Mouse (Mus musculus) lung, adult 18-20 months (tissue): ENCODE data around the gene Lrmda.

Experiments used
- DNase-seq, 2 experiments: peaks; one replicate each; pipeline ENCODE4 v3.0.0; 2022; ENCODE audit warnings: mixed read lengths in 2 of 2

Lrmda gene

DNA sequence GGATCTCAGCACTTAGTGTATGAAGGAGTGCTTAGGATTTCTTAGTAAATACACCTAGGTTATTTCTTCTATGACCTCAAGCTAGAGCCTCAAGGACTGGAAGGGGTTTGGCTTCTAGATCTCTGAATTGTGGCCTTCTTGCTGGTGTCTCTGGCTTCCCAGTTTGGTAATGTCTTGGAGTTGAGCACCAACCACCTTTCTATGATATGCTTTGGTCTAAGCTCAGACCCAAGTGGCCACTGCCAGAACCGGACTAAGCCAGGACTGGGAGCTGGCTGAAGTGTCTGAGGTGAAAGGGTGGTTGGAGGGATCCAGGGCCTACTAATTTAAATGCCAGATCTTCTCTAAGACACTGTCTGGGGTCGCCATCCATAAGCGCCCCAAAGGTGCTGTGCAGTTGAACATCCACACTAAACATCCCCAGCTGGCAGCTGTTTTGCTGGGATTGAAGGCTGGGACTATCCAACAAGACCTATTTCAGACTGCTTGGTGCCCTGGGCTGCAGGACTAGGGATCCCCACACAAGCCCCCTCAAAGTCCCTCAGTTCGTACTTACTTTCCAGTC, 27.1 kb upstream of the Lrmda start:
- DNase-seq = no peak

DNA sequence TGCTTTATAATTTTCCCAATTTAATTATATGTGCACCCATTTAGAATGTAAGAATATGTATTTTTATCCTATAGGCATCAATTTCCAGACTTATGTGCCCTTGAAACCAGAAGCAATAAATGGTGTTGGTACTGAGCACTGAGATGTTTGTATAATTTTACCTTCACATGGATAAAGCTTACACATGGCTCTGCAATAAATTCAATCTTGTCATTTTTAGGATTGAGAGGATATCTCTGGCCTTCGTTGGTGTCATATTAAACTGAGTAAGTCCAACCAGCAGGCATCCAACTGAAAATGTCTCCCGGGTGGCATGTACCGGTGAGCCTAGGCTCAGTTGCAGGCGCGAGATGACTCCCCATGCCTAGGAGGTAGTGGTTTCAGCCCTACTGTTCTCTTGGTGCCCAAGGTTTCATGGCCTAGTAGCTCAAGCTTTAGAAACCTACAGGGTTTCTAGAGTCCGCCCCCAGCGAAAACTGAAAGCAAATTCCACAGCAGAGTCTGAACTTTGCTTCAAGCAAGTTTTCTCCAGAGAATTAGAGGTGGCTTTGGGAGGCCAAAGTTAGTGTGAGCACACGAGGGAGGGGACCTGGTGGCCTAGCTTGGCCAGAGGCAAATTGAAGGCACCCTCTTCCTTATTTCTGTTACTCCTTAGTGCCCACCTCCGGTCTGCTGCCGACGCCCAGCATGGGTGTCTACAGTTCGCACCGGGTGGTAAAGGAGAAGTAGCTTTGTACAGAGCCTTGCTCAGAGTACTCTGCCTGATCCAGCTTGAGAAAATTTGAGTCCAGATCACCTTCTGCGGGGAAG, 26.1 kb upstream of the Lrmda start:
- DNase-seq = peak; percentile 46 to 55

DNA sequence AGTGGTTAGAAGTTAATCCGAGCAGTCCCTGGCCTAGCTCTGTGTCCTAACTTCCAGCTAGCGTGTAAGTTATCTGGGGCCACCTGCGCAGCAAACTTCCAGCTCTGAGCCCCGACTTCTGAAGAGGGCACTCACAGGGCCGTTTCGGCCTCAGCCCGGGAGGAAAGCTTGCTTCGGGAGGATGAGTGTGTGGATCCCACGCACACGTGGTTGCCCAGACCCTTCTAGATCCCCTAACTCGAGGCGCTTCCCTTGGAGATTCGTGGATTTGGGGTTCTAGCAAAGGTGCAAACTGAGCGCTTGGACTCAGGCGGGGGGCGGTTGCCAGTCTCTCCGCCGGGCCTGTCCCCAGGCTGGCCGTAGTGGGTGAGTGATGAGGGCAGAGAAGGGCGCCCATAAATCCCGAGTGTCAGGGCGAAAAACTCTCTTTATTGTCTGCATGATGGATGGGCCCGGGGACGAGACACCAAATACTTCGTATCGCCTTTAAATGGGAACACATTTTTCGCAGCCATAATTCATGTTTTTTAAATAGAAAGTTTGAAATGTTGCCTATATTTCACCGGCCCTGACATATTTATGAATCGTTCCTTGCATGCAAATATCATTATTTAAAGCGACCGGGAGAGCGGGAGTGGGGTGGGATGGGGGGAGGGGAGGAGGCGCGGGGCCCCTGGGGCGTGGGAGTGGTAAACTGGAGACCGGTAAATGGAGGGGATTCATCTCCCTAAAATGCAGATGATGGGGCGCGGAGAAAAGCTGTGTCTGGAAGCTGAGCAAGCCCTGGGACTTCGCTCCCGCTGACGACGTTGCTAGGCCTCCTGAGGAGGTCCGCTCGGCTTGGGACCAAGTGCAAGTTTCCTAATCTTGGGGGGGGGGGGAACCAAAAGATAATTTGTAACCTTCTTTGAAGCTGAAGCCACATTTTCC, 25.2 kb upstream of the Lrmda start:
- peak in 1 of 2 experiments; percentile 33 for DNase-seq

DNA sequence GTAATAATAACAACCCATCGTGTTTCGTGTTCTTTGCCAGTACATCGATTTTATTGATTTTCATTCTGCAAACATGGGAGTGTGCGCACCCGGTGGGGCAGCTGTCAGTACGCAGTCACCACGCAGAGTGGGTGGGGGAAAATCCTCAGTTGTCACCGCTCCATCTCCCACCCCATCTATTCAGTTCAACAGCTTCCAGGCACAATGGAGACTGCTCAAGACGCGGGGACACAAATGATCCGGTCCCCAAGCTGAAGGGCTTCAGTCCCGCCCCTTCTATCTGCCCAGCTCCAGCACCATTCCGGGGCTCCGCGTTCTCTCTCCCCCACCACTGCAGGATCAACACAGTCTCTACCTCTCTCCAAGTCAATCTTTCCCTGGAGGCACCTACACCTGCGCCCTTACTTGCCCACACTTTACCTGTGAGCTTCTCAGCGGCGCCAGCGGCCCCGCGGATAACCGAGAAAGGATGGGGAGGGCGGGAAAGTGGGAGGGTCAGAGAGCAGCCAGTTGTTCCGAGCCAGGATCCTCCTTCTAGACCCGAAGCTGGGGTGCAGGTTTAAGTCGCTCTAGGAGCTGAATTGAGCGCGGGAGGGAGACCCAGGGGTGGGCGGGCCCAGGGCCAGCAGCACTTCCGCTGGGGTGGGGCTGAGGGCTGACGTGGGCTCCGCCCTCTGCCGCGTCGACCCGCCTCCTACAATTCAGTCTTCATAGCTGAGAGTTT, 24.3 kb upstream of the Lrmda start:
- peak; percentile 87 to 91 for DNase-seq

DNA sequence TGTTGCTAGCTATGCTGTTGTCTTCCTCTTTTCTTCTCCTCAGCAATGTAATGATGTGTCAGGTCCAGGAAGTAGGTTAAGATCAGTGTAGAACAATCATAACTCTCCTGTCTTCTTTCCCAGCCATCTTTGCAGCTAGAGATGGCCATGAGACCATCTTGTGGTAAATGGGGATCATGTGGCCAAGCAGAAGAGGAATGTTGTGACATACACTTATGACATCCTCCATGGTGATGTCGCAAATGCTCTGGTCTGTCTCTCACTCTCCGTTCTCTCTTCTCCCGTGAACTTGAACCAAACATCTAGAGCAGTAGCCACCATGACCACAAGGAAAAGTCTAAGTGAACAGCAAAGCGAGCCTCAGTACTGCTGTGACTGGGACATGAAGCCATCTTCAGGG, 19.9 kb upstream of the Lrmda start:
- no peak for DNase-seq

DNA sequence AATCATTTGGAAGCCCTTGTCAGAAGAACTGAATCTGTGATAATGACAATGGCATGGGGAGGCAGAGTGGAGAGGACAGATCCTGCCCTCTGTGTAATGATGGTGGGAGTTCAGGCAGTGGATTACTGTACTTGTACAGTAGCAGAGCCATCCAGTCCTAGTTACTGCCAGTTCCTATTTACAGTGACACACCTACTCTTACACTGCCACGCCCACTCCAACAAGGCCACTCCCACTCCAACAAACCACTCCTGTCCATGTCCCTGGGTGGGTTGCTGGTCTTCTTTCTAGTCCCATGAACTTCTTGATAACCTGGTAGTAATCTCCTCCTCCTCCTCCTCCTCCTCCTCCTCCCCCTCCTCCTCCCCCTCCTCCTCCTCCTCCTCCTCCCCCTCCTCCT, 16.3 kb upstream of the Lrmda start:
- no peak for DNase-seq

DNA sequence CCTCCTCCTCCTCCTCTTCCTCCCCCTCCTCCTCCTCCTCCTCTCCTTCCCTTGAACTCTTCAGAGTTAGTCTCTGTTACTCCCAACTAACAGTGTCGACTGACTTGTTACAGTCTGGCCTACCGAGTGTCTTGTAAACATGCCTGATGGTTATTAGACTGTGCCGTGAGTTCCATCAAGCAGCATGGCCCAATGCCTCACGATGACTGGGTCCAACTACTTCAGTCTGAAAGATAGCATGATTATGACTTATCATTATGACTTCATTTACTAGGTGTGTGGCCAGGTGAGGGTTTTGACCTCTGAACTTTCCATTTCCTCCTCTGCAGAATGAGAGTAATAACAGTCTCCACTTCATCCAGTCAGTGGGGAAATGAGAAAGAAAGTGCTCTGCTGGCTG, 15.9 kb upstream of the Lrmda start:
- DNase-seq = no peak

DNA sequence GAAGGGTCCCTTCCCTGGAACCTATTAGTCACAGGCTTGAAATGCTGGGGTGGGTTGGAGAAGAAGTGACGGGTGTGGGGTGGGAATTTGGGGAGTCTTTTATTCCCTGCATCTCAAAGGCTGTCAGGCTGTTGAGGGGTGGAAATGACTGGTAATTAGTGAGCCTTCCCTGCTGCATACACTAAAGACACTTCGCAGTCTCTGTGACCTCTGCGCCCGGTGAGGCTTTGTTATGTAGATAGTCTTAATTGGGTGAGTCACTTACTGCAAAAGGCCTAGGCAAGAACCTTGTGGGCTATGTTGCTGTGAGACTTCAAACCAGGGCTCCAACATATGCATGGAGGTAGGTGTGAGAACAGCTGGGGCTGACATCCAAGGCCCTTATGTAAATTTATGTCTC, 14.6 kb upstream of the Lrmda start:
- no peak for DNase-seq

DNA sequence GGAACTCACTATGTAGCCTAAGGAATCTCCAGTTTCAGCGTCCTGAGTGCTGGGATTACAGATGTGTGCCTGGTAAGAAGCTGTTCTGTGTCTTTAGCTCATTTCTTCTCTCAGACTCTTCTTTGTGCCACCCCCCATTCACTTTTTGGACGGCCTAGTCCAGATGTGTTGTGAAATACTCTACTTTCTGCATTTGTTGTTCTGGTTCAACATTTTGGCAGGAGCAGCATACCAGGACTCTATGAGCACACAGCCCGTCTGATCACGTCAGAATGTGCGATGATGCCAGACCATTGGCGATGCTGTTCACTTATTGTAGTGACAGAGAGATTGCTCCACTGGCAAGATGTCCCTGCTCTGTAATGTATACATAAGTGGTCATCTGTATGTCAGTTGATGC, 12.5 kb upstream of the Lrmda start:
- no peak for DNase-seq

DNA sequence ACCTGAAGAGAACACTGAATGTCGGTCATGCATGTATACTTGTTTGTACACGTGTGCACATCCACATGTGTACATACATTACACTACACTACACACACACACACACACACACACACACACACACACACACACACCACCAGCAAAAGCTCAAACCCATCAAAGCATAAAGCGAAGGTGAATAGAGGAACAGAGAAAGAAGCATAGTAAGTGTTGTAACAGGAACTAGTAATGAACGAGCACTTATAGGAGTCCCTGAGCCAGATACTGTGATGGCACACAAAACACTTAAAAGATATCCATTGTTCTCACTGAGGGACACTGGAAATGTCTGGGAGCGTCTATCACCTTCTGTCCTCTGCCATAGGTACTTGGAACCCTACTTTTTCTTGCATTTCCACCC, 5.2 kb upstream of the Lrmda start:
- no peak for DNase-seq

DNA sequence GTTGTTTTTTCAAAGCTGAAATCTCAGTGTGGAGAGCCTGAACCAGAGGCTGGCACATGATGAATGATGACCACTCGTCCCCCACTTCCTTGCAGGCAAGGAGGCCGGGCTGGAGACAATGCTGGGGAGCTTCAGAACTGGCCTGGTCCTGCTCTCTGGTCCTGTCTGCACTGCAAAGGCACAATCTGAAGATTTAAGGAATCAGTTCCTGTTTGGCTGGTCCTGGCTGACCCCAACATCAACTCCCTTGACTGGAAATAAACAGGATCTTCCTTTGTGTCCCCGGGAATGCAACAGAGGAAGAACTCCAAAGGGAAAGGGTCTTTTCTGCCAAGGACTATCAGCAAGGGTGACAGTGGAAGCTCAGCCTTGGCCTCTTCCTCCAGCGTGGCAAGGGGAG, 4.7 kb upstream of the Lrmda start:
- peak; percentile 64 to 78 for DNase-seq

DNA sequence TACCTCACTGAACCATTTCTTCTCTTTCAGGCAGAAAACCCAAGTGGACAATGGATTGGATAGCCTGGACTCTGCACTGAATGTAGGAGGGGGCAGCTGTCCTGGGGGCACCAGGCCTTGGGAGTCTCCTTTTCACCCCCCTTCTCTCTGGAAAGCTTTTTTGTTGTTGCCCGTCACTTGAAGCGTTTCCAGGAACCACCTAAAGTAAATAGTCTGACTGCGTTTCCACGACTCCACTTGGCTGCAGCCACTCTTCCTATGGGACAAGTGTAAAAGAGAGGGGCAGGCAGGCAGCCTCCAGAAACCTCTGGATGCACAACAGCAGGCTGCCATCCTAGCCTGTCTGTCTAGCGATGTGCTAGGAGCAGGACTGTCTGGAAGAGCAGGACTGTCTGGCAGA, 2.5 kb upstream of the Lrmda start:
- peak; percentile 41 to 66 for DNase-seq

DNA sequence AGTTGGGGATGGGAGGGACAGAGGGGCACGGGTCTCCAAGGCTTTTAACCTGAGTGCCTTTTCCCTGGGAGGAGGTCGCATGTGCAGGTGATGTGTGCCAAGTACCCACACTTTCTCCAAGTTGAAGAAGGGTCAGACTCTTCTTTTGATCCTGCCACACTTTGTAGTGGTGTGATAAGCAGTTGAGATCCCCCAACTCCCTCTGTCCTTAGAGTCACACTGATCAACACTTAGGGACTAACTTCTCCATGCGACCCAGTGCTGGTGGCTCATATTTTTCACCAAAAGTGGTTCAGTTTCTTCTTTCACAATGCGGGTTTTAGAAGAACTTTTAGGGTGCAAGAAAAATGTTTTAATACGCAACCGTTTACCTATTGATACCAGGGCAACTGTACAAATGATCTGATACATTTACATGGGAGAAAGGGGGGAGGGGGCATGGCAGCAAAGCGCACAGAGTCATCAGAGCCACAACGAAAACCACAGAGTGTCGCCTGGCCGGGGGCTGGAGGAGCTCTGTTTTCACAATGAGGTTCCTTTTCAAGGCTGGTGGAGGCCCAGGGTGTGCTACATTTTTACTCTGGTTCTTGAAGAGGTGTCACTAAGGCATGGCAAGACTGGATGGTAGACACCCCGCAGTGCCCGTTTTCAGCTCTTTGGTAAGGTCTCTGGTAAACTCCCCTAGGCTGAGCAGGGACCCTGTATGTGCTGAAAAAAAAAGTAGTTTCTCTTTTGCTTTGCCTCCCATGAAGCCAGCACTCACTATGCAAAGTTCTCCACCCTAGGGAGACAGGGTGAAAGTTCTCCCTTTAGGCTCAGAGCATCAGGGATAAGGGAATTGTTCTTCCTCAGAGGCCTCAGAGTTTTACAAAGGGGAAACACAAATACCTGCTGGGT, 685 bp downstream of the Lrmda start:
- DNase-seq = peak in 1 of 2 experiments; percentile 30

DNA sequence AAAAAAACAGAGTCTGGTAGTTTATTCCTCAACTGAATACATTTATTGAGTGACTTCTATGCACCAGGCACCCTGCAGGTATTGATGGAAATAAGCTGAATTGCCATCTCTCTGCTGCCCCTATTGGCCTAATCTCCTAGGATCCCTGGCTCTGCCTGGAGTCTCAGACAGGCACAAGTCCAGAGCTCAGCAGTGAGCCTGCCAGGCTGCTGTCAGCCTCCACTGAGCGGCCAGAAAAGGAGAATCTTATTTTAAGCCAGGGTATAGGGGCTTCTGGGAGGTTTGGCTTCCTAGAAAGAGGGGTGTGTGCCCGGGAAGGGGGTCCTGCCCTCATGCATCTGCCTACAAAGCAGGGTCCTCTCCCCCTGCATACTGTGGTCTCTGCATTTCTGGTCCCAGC, 1.4 kb downstream of the Lrmda start:
- peak; percentile 59 to 71 for DNase-seq

DNA sequence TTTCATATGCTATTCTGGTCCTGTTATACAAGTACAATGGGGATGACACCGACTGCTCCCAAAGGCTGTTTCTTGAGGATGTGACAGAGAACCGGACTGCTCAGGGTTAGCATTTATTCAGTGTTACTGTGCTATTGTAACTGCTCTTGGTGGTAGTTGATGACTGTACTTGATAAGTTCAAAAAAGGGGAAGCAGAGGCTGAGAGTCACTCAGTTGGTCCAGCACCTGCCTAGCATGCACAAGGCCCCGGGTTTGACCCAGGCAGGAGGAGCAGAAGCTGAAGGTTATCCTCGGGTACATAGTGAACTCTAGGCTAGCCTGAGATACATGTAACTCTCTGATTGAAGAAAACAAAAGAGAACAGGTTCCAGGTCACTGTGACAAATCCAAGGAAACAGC, 4.0 kb downstream of the Lrmda start:
- DNase-seq = no peak

DNA sequence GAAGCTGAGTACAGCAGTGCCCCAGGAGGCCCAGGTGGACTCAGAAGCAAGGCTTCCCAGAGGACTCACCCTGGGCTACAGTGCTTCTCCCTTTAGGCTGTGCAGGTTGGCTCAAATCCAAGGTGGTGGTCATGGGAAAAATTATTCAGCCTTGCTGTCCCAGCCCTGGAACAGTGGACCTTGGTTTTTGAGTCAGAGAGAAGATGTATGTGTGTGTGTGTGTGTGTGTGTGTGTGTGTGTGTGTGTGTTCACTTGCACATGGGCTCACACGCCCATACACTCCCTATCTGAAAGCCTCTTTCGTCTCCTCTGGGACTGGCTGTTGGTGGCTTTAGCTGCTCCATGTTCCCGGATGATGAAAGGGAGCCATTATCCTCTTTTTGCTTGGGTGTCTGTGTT, 16.4 kb downstream of the Lrmda start:
- DNase-seq = no peak

DNA sequence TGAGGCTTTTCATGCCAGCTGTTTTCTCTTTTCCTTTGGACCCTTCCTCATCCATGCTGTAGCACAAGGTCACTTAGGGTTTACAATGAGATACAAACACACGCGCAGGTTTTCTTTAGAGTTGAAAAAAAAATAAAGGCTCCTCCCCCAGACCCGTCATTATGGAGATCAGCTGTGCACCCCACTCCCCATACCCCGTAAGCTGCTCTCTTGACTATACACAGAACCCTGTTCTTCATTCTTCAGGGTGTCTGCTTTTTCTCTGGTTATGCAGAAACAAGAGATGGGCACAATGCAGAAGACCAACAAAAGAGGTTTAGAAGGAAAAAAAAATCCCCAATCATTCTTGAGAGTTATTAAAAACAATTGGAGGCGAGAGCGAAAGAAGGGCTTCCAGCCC, 16.8 kb downstream of the Lrmda start:
- no peak for DNase-seq

DNA sequence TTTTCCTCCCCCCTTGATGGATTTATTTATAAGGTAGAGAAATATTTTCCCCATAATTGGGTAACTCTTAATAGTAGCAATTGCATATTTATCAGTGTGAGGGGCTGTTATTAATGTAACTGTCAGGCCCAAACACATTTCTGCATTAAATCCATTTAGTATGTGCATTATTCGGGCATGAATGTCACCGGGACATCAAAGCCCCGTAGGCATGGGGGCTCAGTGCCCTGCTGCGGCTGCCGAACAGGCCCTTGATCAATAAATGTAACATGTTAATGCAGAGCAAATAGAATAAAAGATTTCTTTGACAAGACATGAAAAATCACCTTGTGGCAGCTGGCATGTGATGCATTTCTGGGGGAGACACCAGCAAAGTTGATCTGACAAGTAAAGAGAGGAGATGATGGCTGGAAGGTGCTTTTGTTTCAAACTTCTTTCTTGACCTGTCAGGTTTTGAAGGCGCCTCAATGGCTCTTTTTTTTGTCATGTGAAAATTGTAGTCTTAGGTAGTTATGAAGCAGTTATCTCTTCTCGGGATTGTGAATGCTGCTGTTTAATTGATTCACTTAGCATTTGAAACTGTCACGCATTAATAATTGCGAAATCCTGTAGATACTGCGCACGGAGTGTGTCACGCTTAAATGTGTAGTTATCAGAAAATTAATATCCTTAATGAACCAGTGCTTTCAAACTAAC, 17.4 kb downstream of the Lrmda start:
- DNase-seq = no peak

DNA sequence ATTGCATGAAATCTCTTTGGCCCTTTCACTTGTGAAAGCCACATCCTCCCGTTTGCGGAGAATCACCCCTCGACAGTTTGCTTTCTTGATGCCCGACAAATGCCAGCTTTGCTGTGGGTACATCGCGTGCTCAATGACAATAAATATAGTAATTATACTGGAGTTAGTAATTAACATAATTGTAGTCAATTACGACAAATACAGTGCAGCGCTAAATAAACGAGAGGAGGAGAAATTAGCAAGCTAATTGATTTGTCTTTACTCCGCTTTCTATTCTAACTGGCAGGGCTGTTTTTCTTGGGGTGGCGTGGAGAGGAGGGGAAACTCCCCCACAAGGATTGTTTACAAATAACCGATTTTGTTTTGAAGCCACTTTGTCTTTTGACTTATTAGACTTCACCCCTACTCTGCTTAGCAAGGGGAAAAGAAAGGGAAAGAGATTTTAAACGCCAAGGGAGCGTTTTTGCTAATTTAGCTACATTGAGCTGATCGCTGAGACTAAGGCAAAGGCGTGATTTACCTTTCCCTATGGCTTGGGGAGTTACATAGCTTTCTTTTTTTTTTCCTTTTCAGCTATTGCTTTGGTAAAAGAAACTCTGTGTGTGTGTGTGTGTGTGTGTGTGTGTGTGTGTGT, 18.1 kb downstream of the Lrmda start:
- DNase-seq = no peak

DNA sequence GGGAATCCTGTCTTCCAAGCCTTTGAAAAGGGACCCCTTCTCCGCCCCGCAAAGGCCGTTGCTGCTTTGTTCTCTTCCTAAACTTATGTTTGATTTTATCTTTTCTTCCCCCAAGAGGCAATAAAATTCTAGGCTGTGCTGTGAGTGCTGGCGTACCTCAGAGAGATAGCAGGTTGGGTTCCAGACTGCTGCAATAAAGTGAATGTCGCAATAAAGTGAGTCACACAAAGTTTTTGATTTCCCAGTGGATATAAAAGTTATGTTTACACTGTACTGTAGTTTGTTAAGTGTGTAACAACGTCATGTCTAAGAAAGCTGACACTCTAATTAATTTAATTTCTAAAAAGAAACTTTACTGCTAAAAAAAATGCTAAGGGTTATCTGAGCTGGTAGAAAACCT, 22.6 kb downstream of the Lrmda start:
- DNase-seq = no peak

DNA sequence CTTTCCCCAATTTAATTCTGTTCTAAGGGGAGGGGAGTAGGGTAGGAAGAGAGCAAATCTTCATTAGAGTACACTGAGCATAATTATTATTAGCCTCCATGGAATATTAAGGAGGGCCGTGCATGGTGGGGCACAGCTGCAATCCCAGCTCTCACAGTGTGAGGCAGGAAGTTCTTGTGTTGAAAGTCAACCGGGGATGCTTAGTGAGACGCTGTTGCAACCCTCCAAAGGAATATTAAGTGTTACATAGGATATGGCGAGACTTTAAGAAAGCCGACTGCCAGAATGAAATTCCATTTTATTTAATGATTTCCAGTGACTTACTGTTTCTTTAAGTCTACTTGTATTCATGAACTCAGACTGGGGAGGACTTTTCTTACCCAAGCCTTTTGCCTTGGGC, 23.9 kb downstream of the Lrmda start:
- DNase-seq = no peak
